ENCODE assay signal across 17 mouse cellular contexts in genomic region chr11:76357464-76357863, GRCm38 (mm10). TPM values are rescaled to one million over a fixed set of nuclear protein-coding genes. Genes with fewer than 3 reads are reported as not detected.
DNase-seq lines count a peak whose midpoint lies in the region; ATAC-seq lines count a peak whose summit lies in the region.
"Had no signal": no experiment of that assay in that cellular context is flagged by ENCODE, and none has a peak within 500 bp of the region (broad histone marks: within the 10 kb centered on the region; RNA-seq: fewer than 3 reads in every experiment).

No protein-coding gene starts in this region.

- no peak overlapping the region for H3K9ac ChIP-seq in forebrain, embryonic 14.5 days (ENCODE audit: low read length)
- peak overlapping the region; percentile 13; the same call in 1 of the 2 replicates for H3K9ac ChIP-seq in heart, embryonic 12.5 days
- no peak overlapping the region for H3K9ac ChIP-seq in neural tube, embryonic 13.5 days
- H3K9ac ChIP-seq in neural tube, embryonic 15.5 days (replicated peaks): no peak overlapping the region
- H3K9ac ChIP-seq: neural tube, embryonic 12.5 days; stomach, embryonic 15.5 days had no signal

- peak overlapping the region; percentile 82 for H3K27ac ChIP-seq in forebrain, embryonic 10.5 days
- no peak overlapping the region for H3K27ac ChIP-seq in forebrain, embryonic 14.5 days (ENCODE audit: low read depth, low read length)
- H3K27ac ChIP-seq in heart, embryonic 12.5 days (ENCODE audit: poor library complexity, severe bottlenecking): no peak overlapping the region
- H3K27ac ChIP-seq in neural tube, embryonic 13.5 days (replicated peaks): peak overlapping the region; percentile 54; the same call in 1 of the 2 replicates
- no peak overlapping the region for H3K27ac ChIP-seq in neural tube, embryonic 15.5 days (replicated peaks)
- H3K27ac ChIP-seq: neural tube, embryonic 12.5 days had no signal

- no peaks in the 10 kb centered on the region for H3K9me3 ChIP-seq in forebrain, embryonic 10.5 days
- H3K9me3 ChIP-seq in forebrain, embryonic 14.5 days (replicated peaks; ENCODE audit: control insufficient read depth, low read length): no peaks in the 10 kb centered on the region
- H3K9me3 ChIP-seq in heart, embryonic 12.5 days (replicated peaks): no peaks in the 10 kb centered on the region
- no peaks in the 10 kb centered on the region for H3K9me3 ChIP-seq in neural tube, embryonic 13.5 days
- H3K9me3 ChIP-seq in neural tube, embryonic 15.5 days (replicated peaks): no peaks in the 10 kb centered on the region
- H3K9me3 ChIP-seq: lung, embryonic 15.5 days; megakaryocyte, embryonic 14.5 days; neural tube, embryonic 12.5 days; stomach, embryonic 15.5 days had no signal

- no peak for ATAC-seq in forebrain, embryonic 14.5 days
- ATAC-seq in heart, embryonic 12.5 days (ENCODE audit: insufficient number of reproducible peaks, low FRiP score): no peak
- no peak for ATAC-seq in neural tube, embryonic 13.5 days (ENCODE audit: low read depth)
- ATAC-seq in neural tube, embryonic 15.5 days (ENCODE audit: low FRiP score): no peak
- ATAC-seq in activated CD4-positive, CD25-positive, alpha-beta regulatory T cell, adult 4 months: no peak

- H3K4me3 ChIP-seq in forebrain, embryonic 10.5 days: peak overlapping the region; percentile 6; the same call in 1 of the 2 replicates
- no peak overlapping the region for H3K4me3 ChIP-seq in forebrain, embryonic 14.5 days (ENCODE audit: low read depth, low read length)
- H3K4me3 ChIP-seq in heart, embryonic 12.5 days: no peak overlapping the region
- no peak overlapping the region for H3K4me3 ChIP-seq in neural tube, embryonic 13.5 days
- no peak overlapping the region for H3K4me3 ChIP-seq in neural tube, embryonic 15.5 days (replicated peaks)
- H3K4me3 ChIP-seq: lung, embryonic 15.5 days; megakaryocyte, embryonic 14.5 days; neural tube, embryonic 12.5 days; stomach, embryonic 15.5 days had no signal

- H3K36me3 ChIP-seq in forebrain, embryonic 10.5 days (replicated peaks): peaks cover 17% of the 10 kb centered on the region
- no peaks in the 10 kb centered on the region for H3K36me3 ChIP-seq in forebrain, embryonic 14.5 days (ENCODE audit: control insufficient read depth, insufficient read depth, low read length)
- H3K36me3 ChIP-seq in heart, embryonic 12.5 days: no peaks in the 10 kb centered on the region
- H3K36me3 ChIP-seq in neural tube, embryonic 13.5 days: no peaks in the 10 kb centered on the region
- no peaks in the 10 kb centered on the region for H3K36me3 ChIP-seq in neural tube, embryonic 15.5 days
- H3K36me3 ChIP-seq: lung, embryonic 15.5 days; neural tube, embryonic 12.5 days; stomach, embryonic 15.5 days had no signal

- no peak for DNase-seq in forebrain, embryonic 10.5 days (ENCODE audit: extremely low spot score, low spot score)
- no peak for DNase-seq in forebrain, embryonic 14.5 days (ENCODE audit: low spot score)
- DNase-seq in heart, postnatal 10 days: no peak
- no peak for DNase-seq in lung, postnatal 10 days
- DNase-seq: cerebellum, postnatal 25 days; gastrocnemius, postnatal 25 days; kidney, postnatal 36 days; thymus, postnatal 14 days had no signal

- intact Hi-C loops in heart, postnatal 10 days (cut with DNase I): no loop called here

- no peak overlapping the region for H3K4me2 ChIP-seq in forebrain, embryonic 14.5 days (ENCODE audit: low read length)
- no peak overlapping the region for H3K4me2 ChIP-seq in heart, embryonic 12.5 days
- no peak overlapping the region for H3K4me2 ChIP-seq in neural tube, embryonic 13.5 days
- H3K4me2 ChIP-seq in neural tube, embryonic 15.5 days: no peak overlapping the region
- H3K4me2 ChIP-seq: lung, embryonic 15.5 days; neural tube, embryonic 12.5 days; stomach, embryonic 15.5 days had no signal

- WGBS in forebrain, embryonic 10.5 days: 48% methylated on average over 12 of the region's 12 CpGs
- 22% methylated on average over 12 of the region's 12 CpGs for WGBS in forebrain, embryonic 14.5 days
- 65% methylated on average over 12 of the region's 12 CpGs for WGBS in heart, embryonic 12.5 days
- WGBS in neural tube, embryonic 13.5 days: 67% methylated on average over 12 of the region's 12 CpGs
- 58% methylated on average over 12 of the region's 12 CpGs for WGBS in neural tube, embryonic 15.5 days

- H3K4me1 ChIP-seq in forebrain, embryonic 10.5 days: peaks cover 99% of the 10 kb centered on the region
- H3K4me1 ChIP-seq in forebrain, embryonic 14.5 days (ENCODE audit: control insufficient read depth, insufficient read depth, low read length): peaks cover 18% of the 10 kb centered on the region
- H3K4me1 ChIP-seq in heart, embryonic 12.5 days (replicated peaks): peaks cover 56% of the 10 kb centered on the region
- H3K4me1 ChIP-seq in neural tube, embryonic 13.5 days (replicated peaks): peaks cover 91% of the 10 kb centered on the region
- peaks cover 47% of the 10 kb centered on the region for H3K4me1 ChIP-seq in neural tube, embryonic 15.5 days

- H3K27me3 ChIP-seq in forebrain, embryonic 10.5 days (ENCODE audit: poor library complexity, severe bottlenecking): no peaks in the 10 kb centered on the region
- no peaks in the 10 kb centered on the region for H3K27me3 ChIP-seq in forebrain, embryonic 14.5 days (replicated peaks; ENCODE audit: control insufficient read depth, insufficient read depth, low read length)
- H3K27me3 ChIP-seq in heart, embryonic 12.5 days (replicated peaks): no peaks in the 10 kb centered on the region
- H3K27me3 ChIP-seq in neural tube, embryonic 13.5 days: no peaks in the 10 kb centered on the region
- no peaks in the 10 kb centered on the region for H3K27me3 ChIP-seq in neural tube, embryonic 15.5 days (replicated peaks)
- H3K27me3 ChIP-seq: CH12.LX; lung, embryonic 15.5 days; neural tube, embryonic 12.5 days; stomach, embryonic 15.5 days had no signal

RNA-seq across cellular contexts. Expression of gene Nxn, which starts 41.5 kb away (rescaled TPM):
- polyA plus RNA-seq in forebrain, embryonic 10.5 days (2016; fragmentation: Nextera tagmentation; extraction: Ambion mirVana): 55.4 and 62.3 TPM in 2 replicates
- 19.3 and 21.2 TPM in 2 replicates for polyA plus RNA-seq in forebrain, embryonic 14.5 days (2014; fragmentation: Nextera tagmentation; extraction: Ambion mirVana)
- polyA plus RNA-seq in heart, embryonic 12.5 days (2016; fragmentation: Nextera tagmentation; extraction: Ambion mirVana): 32.2 TPM in 2 replicates
- 10 to 100 TPM; 15.7 to 17.4 TPM for total RNA-seq in heart, postnatal 10 days (2021)
- polyA plus RNA-seq in neural tube, embryonic 13.5 days (2015; fragmentation: Nextera tagmentation; extraction: Ambion mirVana): 36.4 and 38.7 TPM in 2 replicates
- polyA plus RNA-seq in neural tube, embryonic 15.5 days (2015; fragmentation: Nextera tagmentation; extraction: Ambion mirVana): 27.3 and 29.8 TPM in 2 replicates
- polyA plus RNA-seq in activated CD4-positive, CD25-positive, alpha-beta regulatory T cell, adult 4 months (2017; shearing (Covaris generic)): 1 to 10 TPM in 1 of 2 experiments, under 1 TPM in 1; 0.71 to 1.8 TPM

RNA-seq across cellular contexts. Expression of gene Timm22, which starts 49.3 kb away (rescaled TPM):
- 127 and 128 TPM in 2 replicates for polyA plus RNA-seq in forebrain, embryonic 10.5 days (2016; fragmentation: Nextera tagmentation; extraction: Ambion mirVana)
- polyA plus RNA-seq in forebrain, embryonic 14.5 days (2014; fragmentation: Nextera tagmentation; extraction: Ambion mirVana): 125 TPM in 2 replicates
- 94.5 and 102 TPM in 2 replicates for polyA plus RNA-seq in heart, embryonic 12.5 days (2016; fragmentation: Nextera tagmentation; extraction: Ambion mirVana)
- total RNA-seq in heart, postnatal 10 days (2021): 10 to 100 TPM; 43.4 to 51.7 TPM
- polyA plus RNA-seq in neural tube, embryonic 13.5 days (2015; fragmentation: Nextera tagmentation; extraction: Ambion mirVana): 103 and 124 TPM in 2 replicates
- 107 and 108 TPM in 2 replicates for polyA plus RNA-seq in neural tube, embryonic 15.5 days (2015; fragmentation: Nextera tagmentation; extraction: Ambion mirVana)
- 10 to 100 TPM; 52.1 to 72.8 TPM for polyA plus RNA-seq in activated CD4-positive, CD25-positive, alpha-beta regulatory T cell, adult 4 months (2017; shearing (Covaris generic))

Comparison
In these comparisons a context has a peak if more than half of its experiments do, and no peak if none do; other contexts are left out.
1. H3K27ac ChIP-seq: peak in forebrain, embryonic 10.5 days (single experiment) and neural tube, embryonic 13.5 days (single experiment); none in forebrain, embryonic 14.5 days (single experiment), heart, embryonic 12.5 days (single experiment) and neural tube, embryonic 15.5 days (single experiment).